Mouse (Mus musculus) CH12.LX (cell line): ENCODE measurements around the gene Ldlrad3. TPM values are rescaled to one million over a fixed set of nuclear protein-coding genes. Genes with fewer than 3 reads are reported as not detected.
A peak's percentile ranks its signal among the peaks of the same experiment; 100 is the strongest.

Experiments used
- DNase-seq: peaks from one replicate; pipeline ENCODE4 v3.0.0-alpha.2; 2013; ENCODE audit errors: extremely low read depth
- H3K27ac ChIP-seq: 2 replicates; pipeline ENCODE4 v1.5.1; 2012; ENCODE audit warnings: low read depth, mild to moderate bottlenecking, control low read depth, moderate library complexity; ENCODE audit not compliant: insufficient read depth
- H3K27me3 ChIP-seq: replicated peaks from 2 replicates; pipeline ENCODE3; 2012; ENCODE audit warnings: inconsistent platforms
- H3K36me3 ChIP-seq, 2 experiments: replicated peaks in 1 of 2; 2 replicates each; pipeline versions ENCODE3 to v1.6.1; 2012; ENCODE audit warnings: inconsistent platforms in 1 of 2, low read length in 1 of 2, mild to moderate bottlenecking in 1 of 2, mixed read lengths in 1 of 2, moderate library complexity in 1 of 2; ENCODE audit not compliant: control insufficient read depth in 1 of 2, insufficient read depth in 1 of 2
- H3K4me1 ChIP-seq, 2 experiments: 2 replicates each; pipeline ENCODE4 v1.6.1; 2012; ENCODE audit warnings: inconsistent platforms in 1 of 2, moderate library complexity in 1 of 2; ENCODE audit not compliant: insufficient read depth in 2 of 2, control insufficient read depth in 1 of 2
- H3K4me2 ChIP-seq: 2 replicates; pipeline ENCODE4 v1.6.1; 2012; ENCODE audit warnings: low read depth, mild to moderate bottlenecking, control low read depth; ENCODE audit not compliant: poor library complexity, insufficient read depth, severe bottlenecking
- H3K4me3 ChIP-seq, 3 experiments: fragments of 150-350 bp in 1 of 3; sonication (generic) in 1 of 3; replicated peaks in 1 of 3; 2 replicates each; pipeline versions ENCODE3 to v1.5.1; 2011 to 2012; ENCODE audit warnings: low read depth in 2 of 3, low read length in 2 of 3, mild to moderate bottlenecking in 2 of 3, moderate library complexity in 2 of 3, control low read depth in 1 of 3, improper control_type of control experiment in 1 of 3, inconsistent platforms in 1 of 3, mixed read lengths in 1 of 3; ENCODE audit not compliant: poor library complexity in 1 of 3
- H3K79me2 ChIP-seq: replicated peaks from 2 replicates; pipeline ENCODE4 v1.6.1; 2012; ENCODE audit warnings: mild to moderate bottlenecking, moderate library complexity; ENCODE audit not compliant: control insufficient read depth, poor library complexity, insufficient read depth, severe bottlenecking; ENCODE audit errors: extremely low read depth
- H3K9ac ChIP-seq: 2 replicates; pipeline ENCODE4 v1.6.1; 2012; ENCODE audit warnings: low read depth, mild to moderate bottlenecking, control low read depth, moderate library complexity; ENCODE audit not compliant: insufficient read depth
- H3K9me3 ChIP-seq: replicated peaks from 2 replicates; pipeline ENCODE3; 2012; ENCODE audit warnings: low read length, inconsistent platforms, mixed read lengths
- CHD2 ChIP-seq: IDR thresholded peaks from 2 replicates; pipeline ENCODE4 v1.6.1; 2011; ENCODE audit warnings: low read length, improper control_type of control experiment
- CTCF ChIP-seq, 2 experiments: IDR thresholded peaks in 1 of 2; conservative IDR thresholded peaks in 1 of 2; 2 replicates each; pipeline ENCODE4 v1.5.1; 2011 to 2012; ENCODE audit warnings: low read depth in 2 of 2, low read length in 2 of 2, improper control_type of control experiment in 1 of 2, inconsistent platforms in 1 of 2, mild to moderate bottlenecking in 1 of 2, moderate library complexity in 1 of 2
- ELF1 ChIP-seq: IDR thresholded peaks from 2 replicates; pipeline ENCODE4 v1.6.1; 2014; ENCODE audit warnings: low read depth, mild to moderate bottlenecking, inconsistent platforms, low read length, improper control_type of control experiment
- EP300 ChIP-seq: IDR thresholded peaks from 2 replicates; pipeline ENCODE4 v1.6.1; 2011; ENCODE audit warnings: low read length, improper control_type of control experiment
- ETS1 ChIP-seq: conservative IDR thresholded peaks from 2 replicates; pipeline ENCODE4 v1.6.1; 2012; ENCODE audit warnings: low read depth, mild to moderate bottlenecking, inconsistent platforms, low read length, improper control_type of control experiment, moderate library complexity
- GABPA ChIP-seq: IDR thresholded peaks from 2 replicates; pipeline ENCODE4 v1.6.1; 2012; ENCODE audit warnings: low read depth, low read length, improper control_type of control experiment, inconsistent platforms; ENCODE audit not compliant: insufficient replicate concordance
- HCFC1 ChIP-seq: IDR thresholded peaks from 2 replicates; pipeline ENCODE4 v1.6.1; 2012; ENCODE audit warnings: low read depth, mild to moderate bottlenecking, inconsistent platforms, low read length, improper control_type of control experiment
- IRF4 ChIP-seq: IDR thresholded peaks from 2 replicates; pipeline ENCODE4 v1.6.1; 2014; ENCODE audit warnings: low read depth, mild to moderate bottlenecking, inconsistent platforms, low read length, improper control_type of control experiment
- JUND ChIP-seq: conservative IDR thresholded peaks from 2 replicates; pipeline ENCODE4 v1.6.1; 2011; ENCODE audit warnings: low read depth, low read length, improper control_type of control experiment
- KAT2A ChIP-seq: IDR thresholded peaks from 2 replicates; pipeline ENCODE4 v1.6.1; 2012; ENCODE audit warnings: low read length, improper control_type of control experiment, inconsistent platforms; ENCODE audit not compliant: insufficient replicate concordance
- MAX ChIP-seq: IDR thresholded peaks from 2 replicates; pipeline ENCODE4 v1.6.1; 2011; ENCODE audit warnings: low read length, improper control_type of control experiment
- MXI1 ChIP-seq: IDR thresholded peaks from 2 replicates; pipeline ENCODE4 v1.6.1; 2011; ENCODE audit warnings: mild to moderate bottlenecking, low read depth, low read length, improper control_type of control experiment
- NELFE ChIP-seq: IDR thresholded peaks from 2 replicates; pipeline ENCODE4 v1.6.1; 2011; ENCODE audit warnings: low read depth, low read length, improper control_type of control experiment
- NRF1 ChIP-seq: IDR thresholded peaks from 2 replicates; pipeline ENCODE4 v1.6.1; 2014; ENCODE audit warnings: low read depth, mild to moderate bottlenecking, inconsistent platforms, low read length, improper control_type of control experiment, moderate library complexity
- PAX5 ChIP-seq: IDR thresholded peaks from 2 replicates; pipeline ENCODE4 v1.6.1; 2012; ENCODE audit warnings: low read length, inconsistent platforms, mixed read lengths
- POLR2AphosphoS2 ChIP-seq: IDR thresholded peaks from 2 replicates; pipeline ENCODE4 v1.6.1; 2011; ENCODE audit warnings: low read depth, low read length, improper control_type of control experiment
- RAD21 ChIP-seq: IDR thresholded peaks from 2 replicates; pipeline ENCODE4 v1.6.1; 2011; ENCODE audit warnings: low read depth, mild to moderate bottlenecking, low read length, improper control_type of control experiment, moderate library complexity
- SMC3 ChIP-seq: IDR thresholded peaks from 2 replicates; pipeline ENCODE4 v1.6.1; 2011; ENCODE audit warnings: low read depth, low read length, improper control_type of control experiment
- TBP ChIP-seq: conservative IDR thresholded peaks from 2 replicates; pipeline ENCODE4 v1.6.1; 2011; ENCODE audit warnings: low read depth, low read length, improper control_type of control experiment
- TCF12 ChIP-seq: IDR thresholded peaks from 2 replicates; pipeline ENCODE4 v1.6.1; 2014; ENCODE audit warnings: low read depth, mild to moderate bottlenecking, inconsistent platforms, low read length, improper control_type of control experiment
- UBTF ChIP-seq: IDR thresholded peaks from 2 replicates; pipeline ENCODE4 v1.6.1; 2012; ENCODE audit warnings: low read depth, mild to moderate bottlenecking, inconsistent platforms, low read length, improper control_type of control experiment, moderate library complexity
- USF1 ChIP-seq: IDR thresholded peaks from 2 replicates; pipeline ENCODE4 v1.6.1; 2014; ENCODE audit warnings: low read depth, mild to moderate bottlenecking, inconsistent platforms, low read length, improper control_type of control experiment
- USF2 ChIP-seq: conservative IDR thresholded peaks from 2 replicates; pipeline ENCODE4 v1.6.1; 2011; ENCODE audit warnings: low read depth, low read length, improper control_type of control experiment
- ZC3H11A ChIP-seq: IDR thresholded peaks from 2 replicates; pipeline ENCODE4 v1.6.1; 2012; ENCODE audit warnings: low read depth, mild to moderate bottlenecking, inconsistent platforms, low read length, improper control_type of control experiment
- ZKSCAN1 ChIP-seq: IDR thresholded peaks from 2 replicates; pipeline ENCODE4 v1.6.1; 2012; ENCODE audit warnings: low read depth, inconsistent platforms, low read length, improper control_type of control experiment, borderline replicate concordance
- ZMIZ1 ChIP-seq: IDR thresholded peaks from 2 replicates; pipeline ENCODE4 v1.6.1; 2012; ENCODE audit warnings: low read depth, mild to moderate bottlenecking, inconsistent platforms, low read length, improper control_type of control experiment
- ZNF384 ChIP-seq: IDR thresholded peaks from 2 replicates; pipeline ENCODE4 v1.6.1; 2012; ENCODE audit warnings: low read depth, low read length, improper control_type of control experiment, inconsistent platforms
- dilution Hi-C: fragments of 300-500 bp; cut with MboI; formaldehyde crosslinking; loops from 2 replicates; pipeline ENCODE4 v1.14.3; 2020; ENCODE audit warnings: low sequenced_read_pairs; ENCODE audit not compliant: extremely low pct_unique_long_range_greater_than_20kb, extremely low pct_ligation_motif_present
- in situ Hi-C: fragments of 300-500 bp; cut with MboI; formaldehyde crosslinking; loops from 3 replicates; pipeline ENCODE4 v1.14.3; 2019; ENCODE audit warnings: low sequenced_read_pairs, low pct_ligation_motif_present, low pct_unique_long_range_greater_than_20kb, mixed read lengths
- polyA plus RNA-seq: library from polyadenylated mRNA; unstranded; fragments of >175 nt; gene quantifications from 2 replicates; pipeline ENCODE4 v1.2.1, GENCODE M21; 2012; ENCODE audit warnings: low read depth; ENCODE audit not compliant: insufficient read length
- total RNA-seq, 2 experiments: library from RNA; depleted of rRNA; stranded (reverse); fragments of 300-350 nt in 1 of 2; fragments of >200 nt in 1 of 2; gene quantifications; 2 replicates each; pipeline ENCODE4 v1.2.3; 2012 to 2014

Ldlrad3 gene
- total and polyA plus RNA-seq, 3 experiments: 0.30 to 2.7 (median 2.1) TPM

GRCm38 (mm10) chr2:102222749-102223148, 36.6 kb upstream of the Ldlrad3 start:
- H3K9me3 ChIP-seq: no peaks in the 10 kb centered on the region
- H3K4me3 ChIP-seq: no peak overlapping the region
- no peak overlapping the region for H3K27ac ChIP-seq
- no peak overlapping the region for H3K9ac ChIP-seq
- peak; percentile 24 for DNase-seq
- peaks cover 4 to 13% of the 10 kb centered on the region in 2 experiments; a peak in 3 of 4 replicates for H3K4me1 ChIP-seq
- in situ Hi-C loops: no loop called here
- H3K79me2 ChIP-seq: no peaks in the 10 kb centered on the region
- H3K4me2 ChIP-seq: no peak overlapping the region
- dilution Hi-C loops: no loop called here
- no peak for TF ChIP-seq NRF1
- no peak for TF ChIP-seq SMC3
- no peak for TF ChIP-seq RAD21
- TF ChIP-seq ETS1: no peak
- TF ChIP-seq ELF1: no peak
- no peak for TF ChIP-seq ZKSCAN1
- no peak for TF ChIP-seq CHD2
- TF ChIP-seq PAX5: no peak
- no peak for TF ChIP-seq USF1
- no peak for TF ChIP-seq POLR2AphosphoS2
- no peak for TF ChIP-seq NELFE
- no peak for TF ChIP-seq JUND
- TF ChIP-seq ZMIZ1: no peak
- no peak for TF ChIP-seq HCFC1
- no peak for TF ChIP-seq MAX
- TF ChIP-seq IRF4: no peak
- no peak for TF ChIP-seq TCF12
- TF ChIP-seq USF2: no peak
- no peak for TF ChIP-seq ZNF384
- no peak for TF ChIP-seq ZC3H11A
- TF ChIP-seq, all 38 proteins: peak for 0
- Histone ChIP-seq H3K36me3 (no peaks in the 10 kb centered on the region), H3K27me3 (no peaks in the 10 kb centered on the region)

GRCm38 (mm10) chr2:102216817-102217216, 30.6 kb upstream of the Ldlrad3 start:
- Histone ChIP-seq H3K27me3 (no peaks in the 10 kb centered on the region), H3K4me2 (no peak overlapping the region), H3K36me3 (no peaks in the 10 kb centered on the region), H3K79me2 (no peaks in the 10 kb centered on the region), H3K4me1 (no peaks in the 10 kb centered on the region), H3K9ac (no peak overlapping the region), H3K4me3 (no peak overlapping the region), H3K27ac (no peak overlapping the region), H3K9me3 (no peaks in the 10 kb centered on the region)
- no peak for DNase-seq
- dilution Hi-C loops: no loop called here
- TF ChIP-seq NRF1 (no peak), CTCF (conservative IDR thresholded peaks at IDR 0.05 in 1 of 2, IDR thresholded peaks at IDR 0.05 in 1 of 2; ENCODE audit: low read depth in 2 of 2, low read length in 2 of 2) (no peak), USF2 (no peak), ZMIZ1 (no peak), MXI1 (no peak), ELF1 (no peak), TBP (no peak), ZKSCAN1 (no peak), ZC3H11A (no peak), ETS1 (no peak), SMC3 (no peak), POLR2AphosphoS2 (no peak), RAD21 (no peak), UBTF (no peak), EP300 (no peak), PAX5 (no peak), KAT2A (no peak), GABPA (no peak), ZNF384 (no peak)
- in situ Hi-C loops: no loop called here
